Mouse (Mus musculus) thymus, adult 2 months (tissue): Measurements from ENCODE around the gene Add3. TPM values are rescaled to one million over a fixed set of nuclear protein-coding genes. Genes with fewer than 3 reads are reported as not detected.
A peak's percentile ranks its signal among the peaks of the same experiment; 100 is the strongest.

Source experiments
- DNase-seq: peaks from one replicate; pipeline ENCODE4 v3.0.0; 2021
- H3K27ac ChIP-seq: fragments of 200-500 bp; 2 replicates; pipeline ENCODE4 v1.5.1; 2012; ENCODE audit warnings: low read length, control low read depth; ENCODE audit not compliant: control insufficient read depth, insufficient read depth
- H3K27me3 ChIP-seq: fragments of 200-500 bp; 2 replicates; pipeline ENCODE4 v1.6.1; 2012; ENCODE audit warnings: mild to moderate bottlenecking, low read length, moderate library complexity, mixed read lengths; ENCODE audit not compliant: control insufficient read depth, insufficient read depth
- H3K36me3 ChIP-seq: fragments of 200-500 bp; 2 replicates; pipeline ENCODE4 v1.6.1; 2012; ENCODE audit warnings: mild to moderate bottlenecking, low read length, moderate library complexity; ENCODE audit not compliant: control insufficient read depth, insufficient read depth
- H3K4me1 ChIP-seq: fragments of 200-500 bp; replicated peaks from 2 replicates; pipeline ENCODE4 v1.6.1; 2012; ENCODE audit warnings: low read length; ENCODE audit not compliant: control insufficient read depth, insufficient read depth
- H3K4me3 ChIP-seq: fragments of 200-500 bp; 2 replicates; pipeline ENCODE4 v1.5.1; 2012; ENCODE audit warnings: mild to moderate bottlenecking, low read length, control low read depth, moderate library complexity; ENCODE audit not compliant: control insufficient read depth, insufficient read depth
- CTCF ChIP-seq: fragments of 200-500 bp; IDR thresholded peaks from 2 replicates; pipeline ENCODE4 v1.5.1; 2012; ENCODE audit warnings: mild to moderate bottlenecking, control low read depth, low read length, moderate library complexity, borderline replicate concordance; ENCODE audit not compliant: control insufficient read depth, poor library complexity, insufficient read depth; ENCODE audit errors: extremely low read depth
- POLR2A ChIP-seq: fragments of 200-500 bp; IDR thresholded peaks from 2 replicates; pipeline ENCODE4 v1.6.1; 2012; ENCODE audit warnings: mild to moderate bottlenecking, low read length, control low read depth, moderate library complexity; ENCODE audit not compliant: control insufficient read depth, poor library complexity, insufficient read depth; ENCODE audit errors: extremely low read depth
- WGBS: fragments of 180-500 bp; shearing (Covaris S2); methylation state at CpG from one replicate; pipeline ENCODE4 v1.1.7; 2018; 5-methylcytosine and 5-hydroxymethylcytosine counted together
- polyA plus RNA-seq: library from polyadenylated mRNA; depleted of rRNA; stranded (reverse); fragments of >200 nt; gene quantifications from 2 replicates; pipeline ENCODE4 v1.2.3, GENCODE M21; 2012; rRNA removed

The Add3 gene
- 23.1 and 24.0 TPM in 2 replicates for polyA plus RNA-seq

- peak; percentile 41 for DNase-seq
- TF ChIP-seq POLR2A, result no peak
- TF ChIP-seq CTCF, result no peak
- Histone ChIP-seq H3K4me3 (peak within 1 kb of the TSS; percentile 83), H3K36me3 (no peaks in the 10 kb centered on the region), H3K27me3 (no peaks in the 10 kb centered on the region), H3K27ac (no peak within 1 kb of the TSS), H3K4me1 (peaks cover 14% of the 10 kb centered on the region)
- 11% methylated on average over 24 of the region's 24 CpGs for WGBS
These were observed at the start of gene Add3 for GRCm38 (mm10) chr19:53140044-53140803. Gene Add3, plus strand, starts transcription at chr19:53140443.

- 97% methylated on average over 5 of the region's 5 CpGs for WGBS
- no peaks in the 10 kb centered on the region for H3K36me3 ChIP-seq
- TF ChIP-seq CTCF, result no peak
- no peak for TF ChIP-seq POLR2A
- DNase-seq, result no peak
- no peak overlapping the region for H3K4me3 ChIP-seq
- no peaks in the 10 kb centered on the region for H3K4me1 ChIP-seq
- H3K27ac ChIP-seq, result no peak overlapping the region
- no peaks in the 10 kb centered on the region for H3K27me3 ChIP-seq
These were observed 49.6 kb upstream of the Add3 start for GRCm38 (mm10) chr19:53090677-53091076.

- Histone ChIP-seq H3K36me3 (no peaks in the 10 kb centered on the region), H3K4me1 (no peaks in the 10 kb centered on the region), H3K27me3 (no peaks in the 10 kb centered on the region), H3K4me3 (no peak overlapping the region), H3K27ac (no peak overlapping the region)
- 95% methylated on average over 6 of the region's 6 CpGs for WGBS
- no peak for DNase-seq
- TF ChIP-seq CTCF, result no peak
- TF ChIP-seq POLR2A, result no peak
These were observed 48.0 kb upstream of the Add3 start for GRCm38 (mm10) chr19:53092251-53092650.

GRCm38 (mm10) chr19:53093294-53093693 is 46.9 kb upstream of the Add3 start:
- Histone ChIP-seq H3K4me1 (no peaks in the 10 kb centered on the region), H3K27ac (no peak overlapping the region), H3K4me3 (no peak overlapping the region), H3K36me3 (no peaks in the 10 kb centered on the region), H3K27me3 (no peaks in the 10 kb centered on the region)
- DNase-seq, result no peak
- WGBS, result 72% methylated on average over 3 of the region's 3 CpGs
- TF ChIP-seq POLR2A, result no peak
- no peak for TF ChIP-seq CTCF

- Histone ChIP-seq H3K27ac (no peak overlapping the region), H3K36me3 (no peaks in the 10 kb centered on the region), H3K4me1 (no peaks in the 10 kb centered on the region), H3K27me3 (no peaks in the 10 kb centered on the region), H3K4me3 (no peak overlapping the region)
- no peak for DNase-seq
- WGBS, result 88% methylated on average over 4 of the region's 4 CpGs
- TF ChIP-seq POLR2A (no peak), CTCF (no peak)
These were observed 45.6 kb upstream of the Add3 start for GRCm38 (mm10) chr19:53094684-53095083.

GRCm38 (mm10) chr19:53101374-53102300 is 38.6 kb upstream of the Add3 start:
- no peaks in the 10 kb centered on the region for H3K4me1 ChIP-seq

More at GRCm38 (mm10) chr19:53101374-53102300, 38.6 kb upstream of the Add3 start:
- TF ChIP-seq CTCF, result no peak
- TF ChIP-seq POLR2A, result no peak
- Histone ChIP-seq H3K4me3 (no peak overlapping the region), H3K36me3 (no peaks in the 10 kb centered on the region), H3K27ac (no peak overlapping the region), H3K27me3 (no peaks in the 10 kb centered on the region)
- WGBS, result 95% methylated on average over 12 of the region's 12 CpGs
- no peak for DNase-seq
